In the genomic region with DNA sequence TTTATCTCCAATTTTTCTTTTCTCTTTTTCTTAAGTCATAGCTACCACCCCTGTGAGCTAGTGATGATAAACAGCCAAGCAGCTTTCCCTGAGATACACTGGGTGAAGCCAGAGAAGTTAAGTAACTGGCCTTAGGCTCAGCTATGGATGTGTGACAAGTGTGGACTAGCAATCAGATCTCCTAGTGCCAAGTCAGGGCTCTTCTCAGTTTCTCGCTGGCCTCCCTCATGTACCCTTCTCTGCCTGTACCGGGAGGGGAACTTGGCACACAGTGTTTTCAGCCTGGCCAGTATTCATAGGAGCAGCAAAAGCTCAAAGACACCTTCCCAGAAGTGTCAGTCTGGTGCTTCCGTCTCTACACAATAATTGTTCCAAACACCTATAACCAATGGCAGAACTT, we compare ENCODE assay signal across 20 mouse cellular contexts.
"Had no signal": no experiment of that assay in that cellular context is flagged by ENCODE, and none has a peak within 500 bp of the region (broad histone marks: within the 10 kb centered on the region; RNA-seq: fewer than 3 reads in every experiment).

No protein-coding gene starts in this region.

- ATAC-seq: midbrain, embryonic 15.5 days had no signal

- DNase-seq: kidney, adult 18-20 months; kidney, adult 9 months; kidney, postnatal 14 days; layer of hippocampus, postnatal 36 days; liver, embryonic 13.5 days; lung, adult 2 months; lung, postnatal 14 days; lung, postnatal 4 days; right cerebral cortex, adult 18-20 months; right cerebral cortex, postnatal 14 days; right cerebral cortex, postnatal 4 days; thymus, adult 2 months; thymus, postnatal 14 days; thymus, postnatal 4 days had no signal

- H3K4me2 ChIP-seq: liver, embryonic 13.5 days; midbrain, embryonic 12.5 days; midbrain, embryonic 15.5 days; neural tube, embryonic 12.5 days; neural tube, embryonic 15.5 days had no signal

- H3K4me3 ChIP-seq: left cerebral cortex, adult 2 months; liver, embryonic 13.5 days; midbrain, embryonic 12.5 days; midbrain, embryonic 15.5 days; neural tube, embryonic 12.5 days; neural tube, embryonic 15.5 days had no signal

- H3K36me3 ChIP-seq: liver, embryonic 13.5 days; midbrain, embryonic 12.5 days; midbrain, embryonic 15.5 days; neural tube, embryonic 12.5 days; neural tube, embryonic 15.5 days had no signal

- H3K9me3 ChIP-seq: liver, embryonic 13.5 days; midbrain, embryonic 12.5 days; midbrain, embryonic 15.5 days; neural tube, embryonic 12.5 days; neural tube, embryonic 15.5 days had no signal

- H3K27me3 ChIP-seq: liver, embryonic 13.5 days; midbrain, embryonic 12.5 days; midbrain, embryonic 15.5 days; neural tube, embryonic 12.5 days; neural tube, embryonic 15.5 days had no signal

- H3K27ac ChIP-seq: left cerebral cortex, adult 2 months; liver, embryonic 13.5 days; midbrain, embryonic 12.5 days; midbrain, embryonic 15.5 days; neural tube, embryonic 12.5 days; neural tube, embryonic 15.5 days; stomach, postnatal 0 days had no signal

- H3K9ac ChIP-seq: liver, embryonic 13.5 days; midbrain, embryonic 12.5 days; midbrain, embryonic 15.5 days; neural tube, embryonic 12.5 days; neural tube, embryonic 15.5 days had no signal
